Mouse (Mus musculus): Measurements from ENCODE around the gene Mbnl1. TPM values are rescaled to one million over a fixed set of nuclear protein-coding genes. Genes with fewer than 3 reads are reported as not detected.

Mbnl1 gene
- total RNA-seq, 2 experiments from 2014 or later: 185 to 190 TPM

DNA sequence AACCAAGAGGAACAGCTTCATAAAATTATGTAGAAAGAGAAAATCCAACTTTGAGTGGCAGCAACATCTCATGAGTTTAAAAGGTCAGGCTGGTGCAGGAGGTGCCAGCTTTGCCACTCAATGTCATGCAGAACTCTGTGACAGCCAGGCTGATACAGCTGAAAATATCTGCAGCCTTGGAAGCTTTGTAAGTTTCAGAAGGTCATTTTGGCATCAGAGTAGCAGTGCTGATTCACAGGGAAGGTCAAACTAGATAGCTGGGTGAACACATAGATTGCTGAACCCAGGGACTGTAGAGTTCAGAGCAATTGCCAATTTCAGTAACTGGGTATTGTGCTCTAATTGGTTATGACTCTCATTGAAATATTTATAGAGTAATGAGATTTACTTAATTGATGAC, 42.8 kb downstream of the Mbnl1 start:
- no peak for DNase-seq (ENCODE audit: low spot score in 2 of 2)

DNA sequence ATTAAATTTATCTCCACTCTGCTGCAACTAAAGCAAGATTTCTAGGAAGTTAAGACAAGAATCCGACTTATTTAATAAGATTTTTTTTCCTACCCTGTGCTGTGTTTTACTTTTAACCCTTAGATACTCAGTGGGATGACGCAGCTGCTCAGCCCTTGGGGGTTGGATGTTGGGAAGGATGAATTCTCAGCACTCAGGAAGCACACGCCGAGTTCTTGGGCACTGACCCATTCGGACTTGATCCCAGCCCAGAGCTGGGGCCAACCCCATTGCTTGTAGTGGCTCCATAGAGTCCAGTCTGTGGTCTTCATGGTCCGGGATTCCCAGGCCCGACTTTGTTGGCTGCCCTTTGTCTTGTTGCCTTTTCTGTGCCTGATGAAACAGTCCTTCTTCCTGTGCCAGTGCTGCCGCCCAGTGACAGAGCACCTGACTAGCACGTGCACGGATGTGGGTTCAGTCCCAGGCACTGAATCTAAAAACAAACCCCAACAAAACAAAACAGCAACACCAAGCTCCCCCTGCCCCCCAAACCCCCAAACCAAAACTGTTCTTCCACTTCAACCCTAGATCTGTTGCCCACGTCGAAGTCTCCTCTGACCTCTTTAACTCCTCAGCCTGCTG, 43.5 kb downstream of the Mbnl1 start:
- DNase-seq (ENCODE audit: low spot score in 2 of 2): no peak

DNA sequence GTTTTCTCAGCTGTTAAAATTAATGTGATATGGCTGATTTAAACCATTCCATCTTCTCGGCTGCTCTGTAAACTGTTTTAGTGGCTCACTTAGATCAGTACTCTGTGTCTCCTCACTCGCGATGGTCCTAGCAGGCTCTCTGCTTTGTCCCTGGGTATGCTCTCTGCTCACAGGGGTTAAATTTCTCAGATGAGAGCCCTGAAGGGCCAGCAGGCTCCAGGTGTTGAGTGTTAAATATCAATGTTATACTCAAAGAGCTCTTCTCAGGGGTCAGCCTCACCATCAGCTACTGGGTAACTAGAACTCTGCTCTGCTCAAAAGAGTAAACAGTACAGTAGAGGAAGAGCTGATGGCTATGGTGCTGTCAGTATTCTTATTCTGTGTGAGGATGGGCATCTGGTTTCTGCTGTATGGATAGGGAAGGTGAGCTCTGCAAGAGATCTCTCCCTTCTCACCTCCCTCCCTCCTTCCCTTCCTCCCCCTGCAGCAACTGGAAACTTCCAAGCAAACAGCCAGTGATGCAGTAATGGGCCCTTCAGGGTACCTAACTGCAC, 44.7 kb downstream of the Mbnl1 start:
- no peak for DNase-seq (ENCODE audit: low spot score in 2 of 2)

GRCm38 (mm10) chr3:60519337-60519736, 46.7 kb downstream of the Mbnl1 start:
- no peak for DNase-seq (ENCODE audit: low spot score in 2 of 2)

DNA sequence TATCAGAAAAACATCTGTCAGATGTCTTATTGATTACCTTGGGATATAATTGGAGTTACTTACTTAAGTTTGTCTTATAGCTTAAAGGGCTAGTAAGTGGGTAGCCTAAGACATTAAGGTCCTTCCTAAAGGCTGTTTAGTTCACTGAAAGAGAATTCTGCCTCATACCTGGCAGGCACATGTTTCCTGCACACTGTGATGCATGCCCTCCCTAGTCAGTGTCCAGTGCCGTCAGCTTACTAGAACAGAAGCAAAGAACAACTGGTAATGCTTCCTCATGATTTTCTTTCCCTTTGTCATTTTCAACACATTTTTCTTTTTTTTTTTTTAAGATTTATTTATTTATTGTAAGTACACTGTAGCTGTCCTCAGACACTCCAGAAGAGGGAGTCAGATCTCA, 51.5 kb downstream of the Mbnl1 start:
- DNase-seq (ENCODE audit: low spot score in 2 of 2): no peak

GRCm38 (mm10) chr3:60531286-60531685, 58.7 kb downstream of the Mbnl1 start:
- DNase-seq (ENCODE audit: low spot score in 2 of 2): no peak

DNA sequence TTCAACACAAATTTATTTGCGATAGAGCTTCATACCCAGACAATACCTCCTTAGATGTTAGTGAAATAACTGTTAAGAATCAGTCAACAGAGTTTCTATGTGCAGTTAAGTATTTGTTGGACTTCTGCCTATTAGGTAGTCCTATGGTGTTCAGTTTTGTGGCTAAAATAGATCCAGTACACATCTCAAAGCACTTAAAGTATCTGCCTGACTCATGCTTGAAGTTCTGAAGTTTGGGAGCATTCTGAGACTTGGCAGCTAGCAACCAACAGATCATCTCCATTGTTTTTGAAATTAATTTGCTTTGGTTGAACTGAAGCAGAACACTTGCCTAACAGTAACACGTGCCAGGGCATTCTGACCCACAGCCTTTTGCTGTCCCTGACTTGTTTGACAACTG, 59.2 kb downstream of the Mbnl1 start:
- DNase-seq (ENCODE audit: low spot score in 2 of 2): no peak

- DNase-seq (ENCODE audit: low spot score in 2 of 2): no peak
Measured at GRCm38 (mm10) chr3:60535224-60535623, 62.6 kb downstream of the Mbnl1 start.

GRCm38 (mm10) chr3:60537063-60537462, 64.4 kb downstream of the Mbnl1 start:
- DNase-seq (ENCODE audit: low spot score in 2 of 2): no peak

- DNase-seq (ENCODE audit: low spot score in 2 of 2): no peak
Measured at GRCm38 (mm10) chr3:60538214-60538971, 65.8 kb downstream of the Mbnl1 start.

DNA sequence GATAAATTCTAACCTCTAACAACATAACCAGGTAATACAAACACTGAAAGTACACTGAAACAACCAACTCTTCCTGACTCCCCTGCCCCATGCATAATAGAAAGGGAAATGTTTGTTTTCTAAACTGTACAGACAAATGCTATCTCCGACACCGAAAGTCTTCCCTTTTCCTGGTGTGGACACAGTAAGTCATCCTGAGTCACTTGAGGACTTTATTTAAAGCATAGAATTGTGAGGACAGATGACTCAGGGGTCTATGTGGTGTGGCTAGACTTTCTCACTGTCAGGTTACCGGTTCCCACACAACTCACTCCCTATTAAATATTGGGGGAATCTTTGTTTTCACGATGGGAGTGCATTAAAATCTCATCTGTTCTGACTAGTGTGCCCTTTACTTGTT, 68.5 kb downstream of the Mbnl1 start:
- no peak for DNase-seq (ENCODE audit: low spot score in 2 of 2)

GRCm38 (mm10) chr3:60546196-60546595, 73.6 kb downstream of the Mbnl1 start:
- DNase-seq (ENCODE audit: low spot score in 2 of 2): no peak

DNA sequence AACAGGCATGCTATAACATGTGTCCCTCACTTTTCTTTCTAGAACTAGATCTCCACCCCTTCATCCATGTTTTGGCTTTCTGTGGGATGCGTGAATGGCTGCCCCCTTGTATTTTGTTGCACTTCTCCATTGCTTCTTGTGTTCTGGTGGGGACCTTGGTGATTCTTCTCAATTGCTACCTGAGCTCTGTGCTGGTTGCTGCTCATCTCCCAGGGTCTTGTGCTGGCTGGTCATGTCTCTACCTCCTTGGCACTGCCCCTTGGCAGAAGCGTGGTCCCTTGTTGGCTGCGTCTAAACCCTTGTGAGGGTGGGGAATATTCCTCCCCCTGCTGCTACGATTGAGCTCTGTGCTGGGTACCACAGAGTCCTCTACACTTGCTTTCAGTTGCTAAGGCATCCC, 74.3 kb downstream of the Mbnl1 start:
- DNase-seq (ENCODE audit: low spot score in 2 of 2): no peak

DNA sequence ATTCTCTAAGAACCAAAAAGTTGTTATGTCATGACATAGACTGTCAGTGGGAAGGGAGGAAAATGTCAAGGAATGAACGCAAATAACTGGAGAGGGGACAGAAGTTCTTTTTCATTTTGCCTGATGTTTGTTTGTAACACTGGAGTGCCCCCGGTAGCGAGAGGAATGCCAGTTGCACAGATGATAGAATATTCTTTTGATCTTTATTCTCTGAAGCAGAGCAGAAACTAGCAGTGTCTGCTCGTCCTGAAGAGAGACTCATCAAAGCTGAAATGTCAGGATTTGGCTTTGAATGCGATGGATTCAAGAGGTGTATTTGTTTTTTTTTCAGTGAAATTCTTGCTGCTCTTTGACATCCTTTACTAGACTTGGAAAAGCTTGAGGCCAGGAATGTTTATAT, 77.9 kb downstream of the Mbnl1 start:
- DNase-seq (ENCODE audit: low spot score in 2 of 2): no peak

GRCm38 (mm10) chr3:60551650-60552049, 79.0 kb downstream of the Mbnl1 start:
- DNase-seq (ENCODE audit: low spot score in 2 of 2): no peak

DNA sequence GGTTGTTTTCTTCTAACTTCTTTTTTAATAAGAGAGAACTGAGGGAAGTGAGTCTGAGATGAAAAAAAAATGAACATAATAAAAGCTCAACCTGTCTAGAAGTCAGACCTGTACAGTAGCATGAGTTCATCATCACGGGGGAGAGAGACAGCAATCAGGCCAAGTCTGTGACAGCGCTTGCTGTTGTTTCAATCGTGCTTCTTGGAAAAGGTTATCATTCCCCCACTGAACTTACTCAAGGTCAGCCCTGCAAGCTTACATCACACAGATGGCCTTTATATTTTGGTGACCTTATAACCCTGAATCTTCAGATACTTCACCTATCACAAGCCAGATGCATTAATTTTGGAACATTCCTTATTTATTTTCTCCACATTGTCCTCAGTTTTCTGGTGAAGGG, 80.4 kb downstream of the Mbnl1 start:
- no peak for DNase-seq (ENCODE audit: low spot score in 2 of 2)

- DNase-seq (ENCODE audit: low spot score in 2 of 2): no peak
Measured at GRCm38 (mm10) chr3:60556596-60556995, 84.0 kb downstream of the Mbnl1 start.

DNA sequence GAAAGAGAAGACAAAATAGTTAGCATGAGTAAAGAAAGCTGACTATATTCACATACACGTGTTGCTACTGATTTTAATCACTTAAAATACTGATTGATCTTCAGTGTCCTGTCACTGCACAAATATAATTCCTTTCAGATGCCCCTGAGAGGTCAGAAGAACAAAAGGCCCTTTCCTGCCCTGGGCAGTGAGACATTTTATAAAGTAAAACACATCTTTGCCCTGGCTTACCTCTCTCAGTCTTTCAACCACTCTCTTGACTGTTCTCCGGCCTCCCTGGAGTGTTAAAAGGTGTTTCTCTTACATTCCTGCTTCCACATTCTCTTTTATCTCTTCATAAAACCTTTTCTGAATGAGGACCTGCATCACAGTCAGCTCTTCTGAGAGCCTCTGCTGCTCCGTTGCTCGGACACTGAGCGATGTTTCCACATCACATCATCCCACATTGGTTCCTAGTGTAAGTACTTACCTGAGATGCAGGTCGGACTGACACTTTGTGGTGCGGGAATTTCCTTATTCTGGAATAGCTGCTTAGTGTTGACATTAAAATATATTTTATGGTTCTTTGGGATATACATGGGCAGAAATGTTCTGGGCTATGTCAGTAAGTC, 85.7 kb downstream of the Mbnl1 start:
- no peak for DNase-seq (ENCODE audit: low spot score in 2 of 2)

GRCm38 (mm10) chr3:60559762-60560161, 87.1 kb downstream of the Mbnl1 start:
- DNase-seq (ENCODE audit: low spot score in 2 of 2): no peak

GRCm38 (mm10) chr3:60563529-60564243, 91.1 kb downstream of the Mbnl1 start:
- no peak for DNase-seq (ENCODE audit: low spot score in 2 of 2)

- DNase-seq (ENCODE audit: low spot score in 2 of 2): no peak
Measured at GRCm38 (mm10) chr3:60564244-60564643, 91.6 kb downstream of the Mbnl1 start.

- no peak for DNase-seq (ENCODE audit: low spot score in 2 of 2)
Measured at GRCm38 (mm10) chr3:60565204-60565603, 92.6 kb downstream of the Mbnl1 start.
